Mouse (Mus musculus): ENCODE measurements at regions not wholly inside any gene's neighbourhood (a gene's known extent, or its start where the extent isn't known, plus 50 kb on each side); places are given as distances from the start of the nearest gene placed in this dataset.

GRCm38 (mm10) chr14:54103115-54103514 lies 150.8 kb downstream of the Dad1 start:
- TF ChIP-seq CTCF (IDR thresholded peaks at IDR 0.05; ENCODE audit: borderline replicate concordance, insufficient read depth, low read length) (no peak), POLR2A (IDR thresholded peaks at IDR 0.05; ENCODE audit: low read depth, low read length) (no peak)
